Mouse (Mus musculus) kidney, embryonic 14.5 days (tissue): ENCODE measurements around the gene Tmem262. TPM values are rescaled to one million over a fixed set of nuclear protein-coding genes. Genes with fewer than 3 reads are reported as not detected.
A peak's percentile ranks its signal among the peaks of the same experiment; 100 is the strongest.

ENCODE experiments used
- ATAC-seq: fragments of 200-750 bp; cut with Nextera tagmentation; 2 replicates; pipeline ENCODE4 v1.8.0; 2017; ENCODE audit warnings: moderate number of reproducible peaks, mild to moderate bottlenecking, moderate TSS enrichment, moderate library complexity; ENCODE audit not compliant: low FRiP score, low TSS enrichment
- H3K27ac ChIP-seq: fragments of 300-500 bp; sonication (generic); 2 replicates; pipeline ENCODE4 v1.5.1; 2014; ENCODE audit warnings: low read depth, mild to moderate bottlenecking, low read length, moderate library complexity, mixed read lengths
- H3K27me3 ChIP-seq: fragments of 300-500 bp; sonication (generic); 2 replicates; pipeline ENCODE4 v1.6.1; 2014; ENCODE audit warnings: mild to moderate bottlenecking, low read length; ENCODE audit not compliant: control insufficient read depth, insufficient read depth
- H3K36me3 ChIP-seq: fragments of 300-500 bp; sonication (generic); 2 replicates; pipeline ENCODE4 v1.6.1; 2014; ENCODE audit warnings: low read length, mixed read lengths; ENCODE audit not compliant: control insufficient read depth, insufficient read depth
- H3K4me1 ChIP-seq: fragments of 300-500 bp; sonication (generic); 2 replicates; pipeline ENCODE4 v1.6.1; 2014; ENCODE audit warnings: low read length, mixed read lengths; ENCODE audit not compliant: control insufficient read depth, insufficient read depth
- H3K4me2 ChIP-seq: fragments of 300-500 bp; sonication (generic); replicated peaks from 2 replicates; pipeline ENCODE4 v1.6.1; 2014; ENCODE audit warnings: low read depth, mild to moderate bottlenecking, low read length
- H3K4me3 ChIP-seq: fragments of 300-500 bp; sonication (generic); 2 replicates; pipeline ENCODE4 v1.5.1; 2014; ENCODE audit warnings: mild to moderate bottlenecking, low read length
- H3K9ac ChIP-seq: fragments of 300-500 bp; sonication (generic); 2 replicates; pipeline ENCODE4 v1.6.1; 2014; ENCODE audit warnings: low read depth, mild to moderate bottlenecking, low read length, moderate library complexity
- H3K9me3 ChIP-seq: fragments of 300-500 bp; sonication (generic); 2 replicates; pipeline ENCODE4 v1.6.1; 2016; ENCODE audit warnings: low read length; ENCODE audit not compliant: control insufficient read depth
- WGBS: fragments of 180-500 bp; shearing (Covaris S2); extraction: QIAGEN DNeasy Blood & Tissue Kit; methylation state at CpG from one replicate; pipeline ENCODE4 v1.1.7; 2014; 5-methylcytosine and 5-hydroxymethylcytosine counted together
- polyA plus RNA-seq: library from polyadenylated mRNA; unstranded; fragments of >200 nt; fragmentation: Nextera tagmentation; extraction: Ambion mirVana; gene quantifications from 2 replicates; pipeline ENCODE4 v1.2.1, GENCODE M21; 2014

Gene Tmem262
- polyA plus RNA-seq, 1 experiment from 2014 or later: not detected

GRCm38 (mm10) chr19:6104476-6104875, 24.6 kb downstream of the Tmem262 start:
- Histone ChIP-seq H3K4me2 (no peak overlapping the region), H3K36me3 (no peaks in the 10 kb centered on the region), H3K9me3 (no peaks in the 10 kb centered on the region), H3K4me1 (no peaks in the 10 kb centered on the region), H3K27ac (no peak overlapping the region), H3K4me3 (no peak overlapping the region), H3K27me3 (no peaks in the 10 kb centered on the region), H3K9ac (no peak overlapping the region)
- 74% methylated on average over 4 of the region's 4 CpGs for WGBS
- ATAC-seq: no peak

GRCm38 (mm10) chr19:6105586-6105985, 25.8 kb downstream of the Tmem262 start, which contains the start of gene Naaladl1:
TSS of gene Naaladl1 (plus strand) at chr19:6105782.
- Histone ChIP-seq H3K9me3 (no peaks in the 10 kb centered on the region), H3K4me3 (no peak within 1 kb of the TSS), H3K27ac (no peak within 1 kb of the TSS), H3K27me3 (no peaks in the 10 kb centered on the region), H3K4me2 (no peak within 1 kb of the TSS), H3K9ac (no peak within 1 kb of the TSS), H3K36me3 (no peaks in the 10 kb centered on the region), H3K4me1 (no peaks in the 10 kb centered on the region)
- 88% methylated on average over 7 of the region's 7 CpGs for WGBS
- no peak for ATAC-seq

GRCm38 (mm10) chr19:6113116-6113515, 33.3 kb downstream of the Tmem262 start:
- no peak overlapping the region for H3K4me2 ChIP-seq
- H3K4me1 ChIP-seq: peaks cover 6% of the 10 kb centered on the region; the same call in 1 of the 2 replicates
- H3K9me3 ChIP-seq: no peaks in the 10 kb centered on the region
- H3K36me3 ChIP-seq: peaks cover 30% of the 10 kb centered on the region
- WGBS: 25% methylated on average over 6 of the region's 6 CpGs
- no peaks in the 10 kb centered on the region for H3K27me3 ChIP-seq
- no peak overlapping the region for H3K27ac ChIP-seq
- H3K9ac ChIP-seq: no peak overlapping the region
- H3K4me3 ChIP-seq: no peak overlapping the region
- ATAC-seq: no peak

- no peaks in the 10 kb centered on the region for H3K27me3 ChIP-seq
- H3K9ac ChIP-seq: no peak overlapping the region
- no peaks in the 10 kb centered on the region for H3K9me3 ChIP-seq
- 92% methylated on average over 15 of the region's 15 CpGs for WGBS
- no peak overlapping the region; the same call in 1 of the 2 replicates for H3K4me3 ChIP-seq
- ATAC-seq: no peak
- no peak overlapping the region for H3K27ac ChIP-seq
- H3K36me3 ChIP-seq: peaks cover 30% of the 10 kb centered on the region
- peak overlapping the region; percentile 86; the same call in 1 of the 2 replicates for H3K4me2 ChIP-seq
- peaks cover 13% of the 10 kb centered on the region; the same call in 1 of the 2 replicates for H3K4me1 ChIP-seq
Observed at GRCm38 (mm10) chr19:6116113-6116850, 36.4 kb downstream of the Tmem262 start.

GRCm38 (mm10) chr19:6117346-6117985, 37.6 kb downstream of the Tmem262 start:
- Histone ChIP-seq H3K4me2 (peak overlapping the region; percentile 86), H3K36me3 (peaks cover 25% of the 10 kb centered on the region), H3K27ac (peak overlapping the region; percentile 97), H3K9me3 (no peaks in the 10 kb centered on the region), H3K9ac (peak overlapping the region; percentile 80), H3K4me1 (peaks cover 16% of the 10 kb centered on the region; the same call in 1 of the 2 replicates), H3K27me3 (no peaks in the 10 kb centered on the region), H3K4me3 (peak overlapping the region; percentile 55)
- no peak; the same call in 1 of the 2 replicates for ATAC-seq
- WGBS: 6% methylated on average over 32 of the region's 32 CpGs

GRCm38 (mm10) chr19:6117986-6118676, 38.3 kb downstream of the Tmem262 start, which contains the start of gene Sac3d1:
TSS of gene Sac3d1 (minus strand) at chr19:6118650.
- Histone ChIP-seq H3K4me1 (peaks cover 16% of the 10 kb centered on the region; the same call in 1 of the 2 replicates), H3K36me3 (peaks cover 25% of the 10 kb centered on the region), H3K9me3 (no peaks in the 10 kb centered on the region), H3K9ac (peak within 1 kb of the TSS; percentile 80), H3K27me3 (no peaks in the 10 kb centered on the region), H3K4me3 (peak within 1 kb of the TSS; percentile 55), H3K27ac (peak within 1 kb of the TSS; percentile 97), H3K4me2 (peak within 1 kb of the TSS; percentile 86)
- under 1% methylated on average over 77 of the region's 77 CpGs for WGBS
- peak; percentile 86 for ATAC-seq

GRCm38 (mm10) chr19:6118677-6119185, 38.9 kb downstream of the Tmem262 start:
- Histone ChIP-seq H3K9ac (peak overlapping the region; percentile 80), H3K4me2 (peak overlapping the region; percentile 86), H3K9me3 (no peaks in the 10 kb centered on the region), H3K36me3 (peaks cover 25% of the 10 kb centered on the region), H3K27ac (peak overlapping the region; percentile 97), H3K4me1 (peaks cover 16% of the 10 kb centered on the region; the same call in 1 of the 2 replicates), H3K4me3 (peak overlapping the region; percentile 55), H3K27me3 (no peaks in the 10 kb centered on the region)
- 2% methylated on average over 8 of the region's 8 CpGs for WGBS
- ATAC-seq: peak; percentile 9

GRCm38 (mm10) chr19:6121761-6122160, 41.9 kb downstream of the Tmem262 start:
- Histone ChIP-seq H3K9ac (peak overlapping the region; percentile 31; the same call in 1 of the 2 replicates), H3K36me3 (no peaks in the 10 kb centered on the region), H3K27me3 (no peaks in the 10 kb centered on the region), H3K4me2 (no peak overlapping the region), H3K9me3 (no peaks in the 10 kb centered on the region), H3K27ac (no peak overlapping the region), H3K4me3 (no peak overlapping the region), H3K4me1 (peaks cover 16% of the 10 kb centered on the region; the same call in 1 of the 2 replicates)
- no peak for ATAC-seq
- 27% methylated on average over 19 of the region's 19 CpGs for WGBS
